Mouse (Mus musculus) left cerebral cortex, postnatal 25 days (tissue): Measurements from ENCODE around the gene Timm44. TPM values are rescaled to one million over a fixed set of nuclear protein-coding genes. Genes with fewer than 3 reads are reported as not detected.

Source experiments
- DNase-seq, 2 experiments: peaks; one replicate each; pipeline ENCODE4 v3.0.0; 2022; ENCODE audit warnings: low spot score in 2 of 2, mixed read lengths in 1 of 2
- intact Hi-C: fragments of 180-260 bp; cut with DNase I; formaldehyde crosslinking; loops from one replicate; pipeline ENCODE4 v1.15.1; 2025
- total RNA-seq, 2 experiments: library from RNA; stranded (reverse); gene quantifications; 2 replicates each; pipeline ENCODE4 v1.2.3; 2021

Timm44 gene
- total RNA-seq, 2 experiments from 2014 or later = 60.4 to 66.8 TPM

- intact Hi-C loops = no loop called here
- DNase-seq = no peak
Measured at GRCm38 (mm10) chr8:4247241-4247640, 28.5 kb downstream of the Timm44 start.

- intact Hi-C loops = no loop called here
- DNase-seq = no peak
Measured at GRCm38 (mm10) chr8:4245737-4246136, 30.0 kb downstream of the Timm44 start.

GRCm38 (mm10) chr8:4245061-4245460, 30.7 kb downstream of the Timm44 start:
- intact Hi-C loops = no loop called here
- no peak for DNase-seq

GRCm38 (mm10) chr8:4239193-4239890, 36.4 kb downstream of the Timm44 start:
- intact Hi-C loops = loop anchor here (2.0 kb wide), 2 partner anchors 13 to 23 kb away; partner anchors contain the start of genes Prr36 and Snapc2
- DNase-seq = no peak

- peak; percentile 100 for DNase-seq
- intact Hi-C loops = loop anchor here (1.0 to 2.0 kb wide), 3 partner anchors 14 to 46 kb away; partner anchors contain the start of genes Prr36 and Snapc2
Measured at GRCm38 (mm10) chr8:4238434-4239192, 37.1 kb downstream of the Timm44 start, which contains the start of the genes Map2k7 and Gm49320. Map2k7 (plus strand) TSS chr8:4238740. Gm49320 (plus strand) TSS chr8:4238865.

- no peak for DNase-seq
- intact Hi-C loops = loop anchor here (1.0 to 2.0 kb wide), 3 partner anchors 15 to 46 kb away; partner anchors contain the start of genes Prr36 and Snapc2
Measured at GRCm38 (mm10) chr8:4237814-4238433, 37.8 kb downstream of the Timm44 start.

GRCm38 (mm10) chr8:4230612-4231351, 44.9 kb downstream of the Timm44 start:
- intact Hi-C loops = no loop called here
- DNase-seq = no peak

GRCm38 (mm10) chr8:4229784-4230183, 45.9 kb downstream of the Timm44 start:
- intact Hi-C loops = no loop called here
- DNase-seq = no peak

GRCm38 (mm10) chr8:4227919-4228318, 47.8 kb downstream of the Timm44 start:
- DNase-seq = no peak
- intact Hi-C loops = no loop called here

GRCm38 (mm10) chr8:4226739-4227347, 48.9 kb downstream of the Timm44 start, which contains the start of gene Lrrc8e:
Lrrc8e (plus strand) TSS chr8:4226827.
- intact Hi-C loops = no loop called here
- DNase-seq = no peak

GRCm38 (mm10) chr8:4226323-4226722, 49.4 kb downstream of the Timm44 start:
- intact Hi-C loops = no loop called here
- no peak for DNase-seq

- intact Hi-C loops = no loop called here
Measured at GRCm38 (mm10) chr8:4222059-4222458, 53.7 kb downstream of the Timm44 start.

GRCm38 (mm10) chr8:4219617-4220016, 56.1 kb downstream of the Timm44 start:
- intact Hi-C loops = loop anchor here (5.0 kb wide), 1 partner anchor 38 kb away; the partner anchor contains the start of gene Ctxn1
- peak in 1 of 2 experiments; percentile 66 for DNase-seq

More at GRCm38 (mm10) chr8:4222059-4222458, 53.7 kb downstream of the Timm44 start:
- no peak for DNase-seq

GRCm38 (mm10) chr8:4216791-4217621, 58.7 kb downstream of the Timm44 start, which contains the start of gene Prr36:
Prr36 (minus strand) TSS chr8:4217459.
- DNase-seq = peak; percentile 70 to 71
- intact Hi-C loops = loop anchor here (2.0 to 5.0 kb wide), 2 partner anchors 22 to 40 kb away; partner anchors contain the start of genes Ctxn1, Gm49320 and Map2k7

GRCm38 (mm10) chr8:4216296-4216695, 59.4 kb downstream of the Timm44 start:
- intact Hi-C loops = loop anchor here (2.0 to 5.0 kb wide), 2 partner anchors 23 to 41 kb away; partner anchors contain the start of genes Ctxn1, Gm49320 and Map2k7
- DNase-seq = no peak

GRCm38 (mm10) chr8:4214006-4214980, 61.4 kb downstream of the Timm44 start:
- DNase-seq = peak in 1 of 2 experiments; percentile 31
- intact Hi-C loops = no loop called here
